Mouse (Mus musculus): ENCODE results near the gene Serinc1. TPM values are rescaled to one million over a fixed set of nuclear protein-coding genes. Genes with fewer than 3 reads are reported as not detected.
A peak's percentile ranks its signal among the peaks of the same experiment; 100 is the strongest.
"Not testable (repeated sequence)": the region's sequence is repeated elsewhere in the genome, so short reads cannot be mapped to it uniquely, and the experiment has no call there.

Gene Serinc1
- 1,000 to 10,000 TPM in 1 of 2 experiments, 100 to 1,000 TPM in 1; 905 to 1,006 TPM for total RNA-seq (2021)

DNA sequence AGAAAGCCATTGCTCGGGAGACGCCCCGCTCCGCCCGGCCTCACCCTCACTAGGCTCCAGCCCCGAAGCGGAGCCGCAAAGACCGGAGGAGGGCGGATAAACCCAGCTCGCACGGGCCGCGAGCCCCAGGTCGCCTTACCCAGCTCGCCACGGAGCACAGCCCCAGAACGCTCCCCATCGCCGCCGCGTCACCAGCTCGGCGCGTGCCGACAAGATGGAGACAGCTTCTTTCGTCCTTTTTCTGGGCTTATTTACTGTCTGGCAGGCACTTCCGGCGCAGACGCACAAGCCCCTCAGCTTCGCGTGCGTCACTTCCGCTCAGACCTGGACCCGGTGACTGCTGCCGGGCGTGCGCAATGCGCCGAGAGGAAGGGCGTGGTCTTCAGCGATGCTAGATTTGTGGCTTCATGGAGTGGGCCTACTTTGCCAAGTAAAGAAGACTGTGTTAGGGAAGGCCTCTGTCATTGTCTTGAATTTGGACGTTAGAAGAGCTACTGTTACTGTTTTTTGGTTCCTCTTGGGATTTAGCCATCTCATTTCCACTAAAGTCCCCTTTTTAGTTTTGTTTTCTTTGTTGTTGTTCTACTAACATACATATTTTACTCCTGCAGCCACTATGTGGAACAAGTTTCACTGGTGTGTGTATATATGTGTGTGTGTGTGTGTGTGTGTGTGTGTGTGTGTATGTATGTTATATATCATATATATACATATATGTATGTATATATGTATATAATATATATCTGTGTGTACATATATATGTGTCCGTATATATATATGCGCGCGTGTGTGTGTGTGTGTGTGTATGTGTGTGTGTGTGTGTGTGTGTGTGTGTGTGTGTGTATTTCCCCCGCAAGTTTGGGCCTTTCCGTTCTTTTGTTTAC is at the start of gene Serinc1:
Serinc1 (minus strand) TSS at position 313 of the 884 bp plus-strand sequence.
- peak; percentile 94 to 95 for DNase-seq

- no peak for DNase-seq
Measured at GRCm38 (mm10) chr10:57576721-57577120, 44.4 kb upstream of the Serinc1 start.

DNA sequence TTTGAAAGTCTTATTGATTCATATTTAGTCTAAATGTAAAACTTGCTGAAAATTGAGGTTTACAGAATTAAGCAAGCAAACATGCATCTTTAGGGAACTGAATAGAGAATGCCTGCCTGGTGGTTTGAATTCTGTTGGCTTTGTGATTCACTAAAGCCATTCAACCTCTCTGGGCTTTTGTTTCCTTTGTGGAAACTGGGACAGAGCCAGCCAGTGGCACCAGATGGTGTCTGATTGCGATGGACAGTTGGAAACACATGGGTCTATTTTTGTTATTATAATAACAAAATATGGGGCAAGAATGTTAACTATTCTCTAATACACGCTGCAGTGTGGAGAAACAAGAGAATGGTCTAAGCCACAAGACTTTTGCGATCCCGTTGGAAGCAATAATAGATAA is 39.8 kb upstream of the Serinc1 start:
- DNase-seq, result no peak

DNA sequence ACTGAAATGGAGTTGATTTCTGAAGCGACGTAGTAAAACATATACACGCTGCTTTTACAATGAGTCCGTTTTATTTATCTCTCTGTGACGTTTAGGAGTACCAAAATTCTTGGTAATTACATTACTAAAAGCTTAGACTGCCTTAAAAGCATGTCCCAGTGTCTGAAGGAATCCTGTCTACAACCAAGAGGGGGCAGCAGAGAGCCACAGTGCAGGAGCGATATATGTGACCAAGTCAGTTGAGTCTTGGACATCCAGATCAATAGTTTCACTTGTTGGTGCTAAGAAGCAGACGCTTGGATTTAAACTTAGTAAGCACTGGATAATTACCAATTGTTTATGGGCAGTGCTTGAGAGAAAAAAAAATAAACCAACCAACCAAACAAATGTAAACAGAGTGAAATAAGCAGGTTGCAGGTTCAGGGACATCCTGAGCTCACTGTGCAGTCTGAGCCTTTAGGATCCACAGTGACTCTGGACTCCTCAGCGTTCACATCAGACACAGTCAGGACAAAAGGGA is 38.9 kb upstream of the Serinc1 start:
- DNase-seq, result peak; percentile 13 to 20

DNA sequence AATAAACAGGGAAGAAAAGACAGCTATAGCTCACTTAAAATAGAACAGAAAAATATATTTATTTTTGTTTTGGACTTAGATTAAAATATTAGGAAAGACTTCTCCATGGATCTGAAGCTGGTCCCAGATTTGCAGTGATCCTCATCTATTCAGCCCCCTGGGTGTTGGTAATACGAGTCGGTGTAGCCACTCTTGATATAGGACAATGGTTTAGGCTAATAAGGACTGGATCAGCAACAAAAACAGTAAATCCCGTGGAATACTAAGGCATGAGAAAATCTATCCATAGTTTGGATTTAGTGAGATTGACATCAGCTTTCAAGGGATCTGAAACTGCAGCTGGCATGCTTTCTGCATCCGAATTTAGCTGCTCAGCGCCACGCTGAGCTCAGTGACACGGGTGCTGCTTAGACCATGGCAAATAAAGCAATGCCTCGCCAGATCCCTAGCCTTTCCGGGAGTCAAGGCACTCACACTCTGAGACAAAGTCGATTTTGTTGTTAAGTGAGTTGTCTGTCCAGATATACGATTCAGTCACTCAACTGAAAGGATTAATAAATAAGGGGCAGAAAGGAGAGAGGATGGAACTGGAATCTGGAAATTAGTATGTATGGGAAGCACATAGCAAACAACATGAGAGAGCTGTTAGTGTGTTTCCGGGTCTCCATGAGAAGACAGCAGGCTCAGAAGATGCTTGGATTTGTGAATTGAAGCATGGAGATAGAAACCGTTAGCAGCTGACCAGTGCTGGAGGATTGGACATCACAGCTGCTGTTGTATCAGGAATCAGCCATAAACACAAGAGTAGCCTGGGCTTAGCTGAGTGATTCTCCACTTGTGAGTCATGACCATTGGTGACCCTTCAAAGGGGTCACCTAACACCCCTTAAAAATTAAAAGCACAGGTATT is 36.9 kb upstream of the Serinc1 start:
- DNase-seq, result no peak

GRCm38 (mm10) chr10:57566221-57566620 is 33.9 kb upstream of the Serinc1 start:
- no peak for DNase-seq

DNA sequence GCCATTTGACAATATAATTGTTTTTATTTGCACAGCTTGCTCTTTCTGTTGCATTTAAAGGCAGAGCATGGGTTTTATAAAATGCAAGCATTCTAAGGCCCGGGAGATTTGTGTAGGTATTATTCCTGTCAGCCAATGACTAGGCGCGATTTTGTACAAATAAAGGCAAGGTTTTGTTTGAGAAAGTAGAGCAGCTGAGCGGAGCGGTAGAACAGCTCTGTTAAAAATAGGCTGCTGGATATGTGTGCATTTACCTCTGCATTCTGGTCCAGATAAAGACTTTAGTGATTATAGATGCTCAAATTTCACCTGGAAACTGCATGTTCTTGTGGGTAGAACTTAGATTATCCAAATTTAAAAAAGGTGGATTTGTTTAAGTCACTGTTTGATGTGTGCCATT is 25.3 kb upstream of the Serinc1 start:
- DNase-seq, result no peak

- DNase-seq, result no peak
Measured at GRCm38 (mm10) chr10:57553719-57554118, 21.4 kb upstream of the Serinc1 start.

- DNase-seq, result peak; percentile 42 to 59
Measured at GRCm38 (mm10) chr10:57549631-57550030, 17.3 kb upstream of the Serinc1 start.

- not testable (repeated sequence) for DNase-seq
Measured at GRCm38 (mm10) chr10:57543890-57544289, 11.6 kb upstream of the Serinc1 start.

DNA sequence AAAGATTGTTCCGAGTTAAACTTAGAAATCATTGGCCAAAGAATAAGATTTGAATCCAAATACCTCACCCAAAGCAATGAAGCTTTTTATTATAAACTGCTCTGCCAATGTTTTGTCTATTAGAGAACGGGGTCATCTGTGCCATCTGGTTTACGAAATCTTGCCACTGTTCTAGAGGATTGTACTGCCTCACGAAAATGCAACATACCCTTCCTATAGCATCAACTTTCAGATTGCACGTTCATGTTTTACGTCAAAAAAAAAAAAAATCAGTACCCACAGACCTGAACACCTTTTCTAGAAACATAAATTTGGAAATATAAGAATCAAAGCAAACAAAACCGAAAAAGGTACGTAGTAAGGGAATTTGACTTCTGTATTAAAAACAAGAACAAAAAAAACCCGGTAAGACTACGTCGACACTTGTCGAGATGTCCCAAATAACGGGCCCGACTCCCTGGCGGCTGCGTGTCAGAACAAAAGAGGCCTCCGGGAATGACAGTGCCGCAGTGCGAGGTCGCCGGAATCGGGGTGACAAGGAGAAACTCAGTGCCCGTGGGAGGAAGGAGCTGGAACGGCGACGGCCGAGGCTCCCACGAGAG is 613 bp downstream of the Serinc1 start:
- DNase-seq, result no peak

DNA sequence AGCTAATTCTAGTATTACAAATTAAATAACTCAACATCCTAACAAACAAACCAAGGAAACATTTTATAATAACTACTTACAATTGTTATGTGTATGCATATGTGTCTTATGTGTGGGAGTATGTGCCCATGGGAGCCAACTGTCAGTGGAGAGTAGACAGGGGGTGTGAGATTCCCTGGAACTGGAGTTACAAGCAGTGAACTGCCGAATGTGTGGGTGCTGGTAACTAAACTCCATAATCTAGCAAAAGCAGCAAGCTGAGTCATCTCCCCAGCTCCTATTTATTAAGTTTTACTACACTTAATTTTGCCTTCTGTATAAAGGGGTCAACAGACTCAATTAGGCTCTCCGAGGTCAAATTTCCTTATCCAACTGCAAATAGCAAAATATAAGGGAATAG is 1.3 kb downstream of the Serinc1 start:
- peak; percentile 21 to 26 for DNase-seq

GRCm38 (mm10) chr10:57526469-57526868 is 5.9 kb downstream of the Serinc1 start:
- DNase-seq, result no peak

DNA sequence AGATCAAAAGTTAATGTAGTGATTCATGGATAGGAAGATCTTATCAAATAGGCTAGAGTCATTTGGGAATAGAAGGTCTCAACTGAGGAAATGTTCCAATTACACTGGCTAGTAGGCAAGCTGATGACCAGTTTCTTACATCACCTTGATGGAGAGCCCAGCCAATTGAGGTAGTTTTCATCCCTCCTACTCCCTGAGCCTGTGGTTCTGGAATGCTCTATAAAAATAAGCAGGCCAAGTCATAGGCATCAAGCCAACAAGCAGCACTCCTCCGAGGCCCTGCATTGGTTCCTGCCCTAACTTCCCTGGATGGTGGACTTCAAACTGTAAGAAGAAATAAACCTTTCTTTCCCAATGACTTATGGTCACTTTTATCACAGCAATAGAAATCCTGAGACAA is 17.1 kb downstream of the Serinc1 start:
- no peak for DNase-seq

DNA sequence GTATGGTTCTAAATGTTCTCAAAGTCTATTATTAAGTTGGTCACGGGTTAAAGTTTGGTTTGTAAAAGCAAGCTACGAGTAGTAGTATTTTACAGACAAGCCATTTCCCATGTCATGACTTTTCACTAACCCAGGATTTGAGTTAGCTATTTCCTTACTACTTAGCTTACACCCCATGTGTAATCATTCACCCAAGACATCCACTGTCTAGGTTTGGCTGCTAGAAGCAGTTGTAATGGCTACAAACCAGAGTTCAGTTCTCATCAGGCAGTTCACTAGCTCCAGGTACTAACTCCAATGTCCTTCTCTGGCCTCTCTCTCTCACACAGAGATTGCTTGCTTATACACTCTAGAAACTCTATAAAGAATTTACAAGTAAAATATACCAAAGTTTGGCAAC is 17.7 kb downstream of the Serinc1 start:
- DNase-seq, result no peak

- no peak for DNase-seq
Measured at GRCm38 (mm10) chr10:57499414-57500156, 32.7 kb downstream of the Serinc1 start.

- DNase-seq, result no peak
Measured at GRCm38 (mm10) chr10:57492050-57492449, 40.3 kb downstream of the Serinc1 start.

DNA sequence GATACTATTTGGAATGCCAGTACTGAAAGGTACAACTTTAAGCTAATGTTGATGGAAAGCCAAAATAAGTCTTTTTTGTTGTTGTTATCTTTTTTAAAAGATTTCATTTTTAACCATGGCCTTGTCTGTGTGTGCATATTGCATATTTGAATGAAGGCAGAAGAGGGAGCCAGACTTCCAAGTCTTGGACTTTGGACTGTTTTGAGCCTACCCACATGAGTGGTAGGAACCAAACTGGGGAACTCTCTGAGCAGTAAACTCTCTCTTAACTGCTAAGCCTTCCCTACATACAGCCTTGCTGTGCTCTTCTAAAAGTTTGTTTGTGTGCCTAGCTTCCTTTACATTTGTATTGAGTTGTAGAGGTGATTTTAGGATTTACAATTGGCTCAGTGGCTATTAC is 43.7 kb downstream of the Serinc1 start:
- no peak for DNase-seq

- DNase-seq, result no peak
Measured at GRCm38 (mm10) chr10:57487201-57487600, 45.1 kb downstream of the Serinc1 start.

- no peak for DNase-seq
Measured at GRCm38 (mm10) chr10:57486542-57487071, 45.7 kb downstream of the Serinc1 start.

- DNase-seq, result peak; percentile 95 to 96
Measured at GRCm38 (mm10) chr10:57485908-57486541, 46.3 kb downstream of the Serinc1 start, which contains the start of gene Hsf2. Gene Hsf2, plus strand, starts transcription at chr10:57486385.
